Comparison of ENCODE assay signal across 7 mouse cellular contexts in the genomic region with DNA sequence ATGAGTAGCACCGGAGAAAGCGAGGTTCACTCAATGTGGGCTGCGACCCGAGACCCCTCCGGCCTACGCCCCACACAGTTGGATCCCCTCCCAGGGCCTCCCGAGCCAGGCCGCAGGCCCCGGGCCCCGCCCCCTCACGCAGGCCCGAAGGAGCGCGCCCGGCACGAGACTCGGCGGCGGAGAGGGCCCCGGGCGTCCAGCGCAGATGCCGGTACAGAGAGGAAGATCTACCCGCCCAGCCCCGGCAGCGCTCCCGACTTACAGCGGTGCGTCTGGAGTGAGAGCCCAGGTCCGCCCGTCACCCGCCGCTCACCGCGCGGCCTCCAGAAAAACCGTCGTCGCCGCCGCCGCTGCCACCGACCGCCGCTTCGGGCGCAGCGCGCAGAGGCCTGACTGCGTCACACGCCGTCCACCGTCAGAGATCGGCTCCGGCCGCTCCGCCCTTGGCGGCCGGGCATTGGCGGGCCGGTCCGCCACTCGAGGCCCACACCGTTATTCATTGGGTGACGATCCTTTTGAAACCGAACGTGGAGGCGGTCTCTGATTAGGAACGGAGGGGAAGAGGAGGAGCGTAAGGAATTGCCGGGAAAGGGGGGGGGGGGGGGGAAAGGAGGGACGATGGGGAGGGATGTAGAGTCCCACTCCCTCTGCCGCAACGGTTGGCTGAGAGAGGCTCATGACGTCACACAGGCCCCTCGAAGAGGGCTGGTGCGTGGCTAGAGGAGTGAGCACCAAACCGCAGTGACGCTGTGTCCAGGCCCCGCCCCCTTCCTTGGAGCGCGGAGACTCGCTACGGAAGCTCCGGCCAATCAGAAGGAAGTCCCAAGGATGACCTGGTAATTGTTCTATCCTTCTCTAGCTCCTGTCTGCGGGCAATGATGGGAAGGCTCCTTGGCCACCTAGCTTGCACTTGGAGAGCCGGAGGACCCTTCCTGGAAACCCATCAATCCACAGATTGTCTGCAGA. TPM values are rescaled to one million over a fixed set of nuclear protein-coding genes. Genes with fewer than 3 reads are reported as not detected.
DNase-seq lines count a peak whose midpoint lies in the region; ATAC-seq lines count a peak whose summit lies in the region.

A gene (minus strand): TSS at position 421 of the 966 bp plus-strand sequence.
A gene (plus strand): TSS at position 453 of the 966 bp plus-strand sequence.

- H3K27me3 ChIP-seq in intestine, embryonic 16.5 days (replicated peaks; ENCODE audit: control insufficient read depth, insufficient read depth, low read length) = no peaks in the 10 kb centered on the region
- no peaks in the 10 kb centered on the region for H3K27me3 ChIP-seq in midbrain, embryonic 11.5 days (ENCODE audit: control insufficient read depth, insufficient read depth, low read length)

- peaks cover 4% of the 10 kb centered on the region for H3K4me1 ChIP-seq in intestine, embryonic 16.5 days (ENCODE audit: control insufficient read depth, insufficient read depth, low read length)
- peaks cover 11% of the 10 kb centered on the region for H3K4me1 ChIP-seq in midbrain, embryonic 11.5 days (ENCODE audit: control insufficient read depth, insufficient read depth, low read length)

- intact Hi-C loops in left cerebral cortex, postnatal 36 days (cut with DNase I) = loop anchor here (5.0 kb wide), 1 partner anchor 37 kb away; no protein-coding TSS in a partner anchor

- peak within 1 kb of the TSS; percentile 94 for H3K27ac ChIP-seq in intestine, embryonic 16.5 days (ENCODE audit: low read length)
- H3K27ac ChIP-seq in midbrain, embryonic 11.5 days (ENCODE audit: low read depth, low read length) = peak within 1 kb of the TSS; percentile 80

- no peaks in the 10 kb centered on the region for H3K36me3 ChIP-seq in intestine, embryonic 16.5 days (ENCODE audit: control insufficient read depth, insufficient read depth, low read length)
- H3K36me3 ChIP-seq in midbrain, embryonic 11.5 days (ENCODE audit: control insufficient read depth, insufficient read depth, low read length) = no peaks in the 10 kb centered on the region

- peak within 1 kb of the TSS; percentile 87 for H3K4me3 ChIP-seq in intestine, embryonic 16.5 days (ENCODE audit: low read length)
- peak within 1 kb of the TSS; percentile 84 for H3K4me3 ChIP-seq in midbrain, embryonic 11.5 days (ENCODE audit: low read depth, low read length)

- peak within 1 kb of the TSS; percentile 79 for H3K4me2 ChIP-seq in intestine, embryonic 16.5 days (ENCODE audit: low read depth, low read length)
- peak within 1 kb of the TSS; percentile 64 for H3K4me2 ChIP-seq in midbrain, embryonic 11.5 days

- WGBS in intestine, embryonic 16.5 days = under 1% methylated on average over 83 of the region's 87 CpGs
- WGBS in midbrain, embryonic 11.5 days = under 1% methylated on average over 78 of the region's 87 CpGs

- peak; percentile 99 for ATAC-seq in intestine, embryonic 16.5 days
- ATAC-seq in midbrain, embryonic 11.5 days (ENCODE audit: low FRiP score) = peak; percentile 99

- DNase-seq in adrenal gland, adult 8-10 months = peak; percentile 99
- DNase-seq in embryo, embryonic 9.5 days (ENCODE audit: extremely low spot score) = peak; percentile 98
- DNase-seq in gastrocnemius, postnatal 4 days (ENCODE audit: low spot score in 2 of 2) = peak; percentile 95 to 99
- DNase-seq in left cerebral cortex, postnatal 36 days (ENCODE audit: low spot score in 2 of 2) = peak; percentile 99
- peak; percentile 99 for DNase-seq in midbrain, embryonic 11.5 days (ENCODE audit: low spot score, missing footprints)
- DNase-seq in skeletal muscle tissue, adult 2 months (ENCODE audit: low read depth, low spot score) = peak; percentile 97

- H3K9me3 ChIP-seq in intestine, embryonic 16.5 days (ENCODE audit: control insufficient read depth, low read length) = no peaks in the 10 kb centered on the region
- H3K9me3 ChIP-seq in midbrain, embryonic 11.5 days (ENCODE audit: control insufficient read depth, low read length) = no peaks in the 10 kb centered on the region

- peak within 1 kb of the TSS; percentile 92 for H3K9ac ChIP-seq in intestine, embryonic 16.5 days (ENCODE audit: low read depth, low read length)
- H3K9ac ChIP-seq in midbrain, embryonic 11.5 days (ENCODE audit: low read length) = peak within 1 kb of the TSS; percentile 86

RNA-seq across cellular contexts. Expression of the first gene that starts in this region (rescaled TPM):
- 10 to 100 TPM; 56.0 to 84.3 (median 74.0) TPM for total RNA-seq in adrenal gland, adult 8-10 months (2022)
- 10 to 100 TPM; 41.2 to 43.6 TPM for total RNA-seq in gastrocnemius, postnatal 4 days (2021)
- 27.5 and 27.9 TPM in 2 replicates for polyA plus RNA-seq in intestine, embryonic 16.5 days (2015; fragmentation: Nextera tagmentation; extraction: Ambion mirVana)
- 10 to 100 TPM; 34.0 to 44.5 TPM for total RNA-seq in left cerebral cortex, postnatal 36 days (2021)
- 42.0 and 45.0 TPM in 2 replicates for polyA plus RNA-seq in midbrain, embryonic 11.5 days (2014; fragmentation: Nextera tagmentation; extraction: Ambion mirVana)

RNA-seq across cellular contexts. Expression of the second gene that starts in this region (rescaled TPM):
- total RNA-seq in adrenal gland, adult 8-10 months (2022) = 10 to 100 TPM; 76.4 to 94.5 (median 93.0) TPM
- 10 to 100 TPM; 42.7 to 42.8 TPM for total RNA-seq in gastrocnemius, postnatal 4 days (2021)
- polyA plus RNA-seq in intestine, embryonic 16.5 days (2015; fragmentation: Nextera tagmentation; extraction: Ambion mirVana) = 121 and 126 TPM in 2 replicates
- 10 to 100 TPM; 22.1 to 23.1 TPM for total RNA-seq in left cerebral cortex, postnatal 36 days (2021)
- 51.6 and 52.1 TPM in 2 replicates for polyA plus RNA-seq in midbrain, embryonic 11.5 days (2014; fragmentation: Nextera tagmentation; extraction: Ambion mirVana)

Comparison
In these comparisons a context has a peak if more than half of its experiments do, and no peak if none do; other contexts are left out.
1. Peak in every context shown above with its lines: DNase-seq, ATAC-seq, H3K4me3 ChIP-seq and H3K27ac ChIP-seq.